Mouse (Mus musculus): ENCODE measurements around the gene Mrpl21.

Mrpl21 gene

GRCm38 (mm10) chr19:3341021-3341420, 58.3 kb downstream of the Mrpl21 start:
- no peak for DNase-seq (ENCODE audit: low spot score)

Data from urinary bladder, postnatal 25 days (tissue).